Mouse (Mus musculus) ovary, postnatal 36 days (tissue): ENCODE data around the gene Gm10272.
"Not testable (repeated sequence)": the region's sequence is repeated elsewhere in the genome, so short reads cannot be mapped to it uniquely, and the experiment has no call there.

ENCODE experiments used
- DNase-seq: peaks from one replicate; pipeline ENCODE4 v3.0.0; 2022; ENCODE audit warnings: low spot score, mixed read lengths

Gene Gm10272

DNA sequence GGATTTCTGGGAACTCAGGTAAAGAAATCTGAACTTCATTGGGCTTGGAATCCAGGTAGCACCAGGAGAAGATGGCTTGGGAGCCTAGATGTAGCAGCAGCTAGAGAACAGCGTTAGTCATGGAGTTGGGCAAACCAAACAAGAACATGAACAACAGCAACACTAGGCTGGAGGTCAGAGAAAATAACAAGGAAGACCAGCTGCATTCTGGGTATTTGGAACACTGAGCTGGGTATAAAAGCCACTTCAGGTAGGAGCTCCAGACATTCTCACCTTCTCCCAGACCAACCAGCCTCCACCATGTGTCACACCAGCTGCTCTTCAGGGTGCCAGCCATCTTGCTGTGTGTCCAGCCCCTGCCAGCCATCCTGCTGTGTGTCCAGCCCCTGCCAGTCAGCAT is at the start of gene Gm10272:
Gene Gm10272 (plus strand): TSS at position 301 of the 400 bp plus-strand sequence.
- DNase-seq: no peak

DNA sequence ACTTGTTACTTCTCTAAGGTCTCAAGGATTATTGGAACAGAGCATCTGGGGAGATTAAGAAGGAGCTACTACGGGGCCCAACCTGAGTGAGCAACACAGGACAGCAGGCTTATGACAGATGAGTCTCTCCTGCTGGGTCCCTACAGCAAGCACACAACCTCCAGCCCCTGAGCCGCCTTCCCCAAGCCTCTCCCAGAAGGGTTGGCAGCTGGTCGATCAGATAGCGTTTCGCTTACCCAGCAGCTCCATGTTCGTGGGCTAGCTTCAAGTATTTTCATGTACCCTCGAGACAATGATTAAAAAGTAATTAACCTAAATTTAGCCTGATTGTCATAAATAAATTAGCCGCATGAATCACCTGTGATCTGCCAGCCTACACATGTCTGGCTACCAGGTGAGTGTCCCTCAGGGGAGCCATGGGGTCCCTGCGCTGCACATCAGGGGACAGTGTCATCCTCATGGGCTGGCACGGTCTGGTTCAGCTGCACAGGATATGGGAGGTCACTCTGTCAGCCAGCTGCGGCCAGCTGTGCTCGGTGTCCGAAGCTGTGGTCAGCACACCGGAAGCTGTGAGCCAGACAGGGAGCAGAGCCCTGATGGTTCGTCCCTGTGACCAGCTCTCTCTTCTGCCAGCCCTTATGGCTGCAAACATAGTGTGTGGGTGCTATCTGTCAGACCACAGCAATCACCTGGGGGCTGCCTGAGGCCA is 48.0 kb upstream of the Gm10272 start:
- DNase-seq: no peak

DNA sequence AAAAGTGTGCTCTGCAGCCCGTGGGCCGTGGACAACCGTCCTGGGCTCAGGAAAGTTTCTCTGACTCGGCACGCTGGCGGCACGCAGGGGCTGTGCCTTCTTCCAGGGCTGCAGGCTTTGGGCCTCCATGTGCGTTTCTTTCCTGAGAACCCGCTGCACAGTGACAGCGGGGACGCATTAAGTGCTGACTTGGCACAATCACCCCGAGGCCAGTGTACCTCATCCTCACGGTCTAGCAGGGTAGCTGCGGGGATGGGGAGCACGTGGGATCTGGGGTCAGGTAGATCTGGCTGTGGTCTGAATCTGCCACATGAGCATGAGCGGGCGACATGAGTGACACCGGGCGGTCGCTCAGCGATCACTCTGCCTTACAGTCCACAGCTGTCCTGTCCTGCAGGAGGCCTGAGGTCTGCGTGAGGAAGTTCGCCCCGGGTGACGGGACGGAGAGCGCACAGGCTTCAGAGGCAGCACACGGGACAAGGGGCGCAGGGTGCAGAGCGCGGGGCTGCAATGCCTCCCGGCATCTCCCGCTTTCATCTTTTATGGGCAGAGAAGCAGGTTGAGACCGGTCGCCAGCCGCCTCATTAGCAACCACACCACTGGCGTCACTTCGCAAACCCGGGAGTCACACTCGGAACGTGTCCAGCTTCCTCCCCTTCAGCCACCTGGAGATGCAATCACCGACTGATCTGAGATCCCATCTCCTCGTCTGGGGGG is 42.3 kb upstream of the Gm10272 start:
- DNase-seq: no peak

DNA sequence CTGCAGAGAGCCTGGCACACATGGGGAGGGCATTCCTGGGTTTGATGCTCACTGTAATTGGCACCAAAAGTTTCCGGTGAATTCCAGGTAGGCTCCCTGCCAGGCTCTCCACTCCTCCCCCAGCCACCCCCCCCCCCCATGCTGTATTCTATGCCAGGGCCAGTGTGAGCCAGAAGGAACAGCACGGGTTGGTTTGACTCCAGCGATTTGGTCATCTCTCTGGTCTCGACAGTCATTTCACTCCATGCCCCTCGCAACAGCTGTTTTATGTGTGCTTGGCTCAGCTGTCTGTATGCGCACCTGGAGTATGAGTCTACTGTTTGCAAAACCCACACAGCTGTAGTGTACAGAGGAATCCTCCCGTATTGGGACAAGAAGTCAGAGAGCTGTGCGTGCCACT is 40.1 kb upstream of the Gm10272 start:
- DNase-seq: no peak

DNA sequence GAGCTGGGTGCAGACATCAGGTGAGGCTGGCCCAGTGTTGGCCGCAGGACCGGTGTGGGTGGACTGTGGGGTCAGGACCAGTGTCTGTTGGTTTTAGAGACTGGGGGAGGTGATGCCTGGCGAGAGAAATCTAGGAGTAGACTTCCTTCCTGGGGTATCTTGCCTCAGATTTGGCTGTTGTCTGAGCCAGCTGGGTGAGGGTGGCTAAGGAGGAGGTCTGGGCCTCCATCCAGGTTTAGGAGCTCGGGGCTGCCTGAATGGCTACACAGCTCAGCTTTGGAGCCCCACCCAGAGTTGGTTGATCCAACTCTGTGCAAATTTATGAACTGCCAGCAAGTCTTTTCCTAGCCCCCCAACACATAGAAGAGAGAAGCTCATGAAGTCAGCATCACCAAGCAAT is 39.0 kb upstream of the Gm10272 start:
- no peak for DNase-seq

DNA sequence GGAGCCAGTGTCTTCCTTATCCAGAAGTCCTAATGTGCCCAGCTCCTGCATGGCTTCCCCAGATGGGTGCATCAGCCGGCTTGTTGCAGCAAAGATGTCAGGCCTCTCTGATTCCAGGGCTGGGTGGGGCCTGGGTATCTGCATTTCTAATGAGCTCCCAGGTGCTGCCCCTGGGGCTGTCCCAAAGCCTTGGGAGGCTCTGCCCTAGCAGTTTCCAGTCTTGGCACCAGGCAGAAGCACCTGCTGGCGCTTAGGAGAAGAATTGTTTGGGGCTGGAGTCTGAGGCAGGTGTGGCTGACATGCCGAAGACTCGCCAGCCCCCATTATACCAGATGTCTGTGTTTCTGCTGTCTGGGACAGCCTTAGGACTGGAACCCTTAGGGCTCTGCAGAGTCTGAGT is 35.7 kb upstream of the Gm10272 start:
- DNase-seq: no peak

DNA sequence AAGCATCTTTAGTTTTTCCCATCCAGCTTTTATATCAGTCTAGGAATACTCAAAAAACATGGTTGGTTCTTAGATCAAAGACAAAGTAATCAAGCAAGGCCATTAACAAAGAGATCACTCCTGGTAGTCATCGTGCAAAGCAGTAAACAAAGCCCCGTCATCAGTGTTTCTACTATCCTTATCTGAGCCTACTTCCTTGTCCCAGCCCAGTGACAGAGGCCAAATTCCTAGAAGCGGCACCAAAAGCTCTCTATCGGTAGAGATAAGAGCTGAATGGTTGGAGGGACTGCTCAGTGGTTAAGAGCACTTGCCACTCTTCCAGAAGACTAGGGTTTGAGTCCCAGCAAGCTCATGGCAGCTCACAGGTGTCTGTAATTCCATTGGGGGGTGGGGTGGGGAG is 34.9 kb upstream of the Gm10272 start:
- DNase-seq: no peak

DNA sequence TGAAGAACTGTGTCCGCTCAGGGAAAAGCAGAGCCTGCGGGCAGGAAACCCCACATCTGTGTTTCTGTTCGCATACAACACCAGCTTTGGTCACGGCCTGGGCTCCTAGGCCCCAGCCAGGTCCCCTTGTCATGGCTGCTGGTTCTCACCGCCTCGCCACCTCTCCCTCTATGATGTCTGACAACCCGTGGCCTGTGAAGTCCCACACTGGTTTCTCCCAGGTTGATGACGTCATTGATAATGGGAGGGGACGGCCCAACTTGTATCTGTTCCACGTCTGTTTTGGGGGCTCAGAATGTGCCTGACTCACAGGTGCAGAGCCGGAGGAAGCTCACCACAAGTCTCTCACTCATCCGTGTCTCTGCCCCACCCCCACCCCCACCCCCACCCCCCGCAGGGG is 32.7 kb upstream of the Gm10272 start:
- DNase-seq: no peak

DNA sequence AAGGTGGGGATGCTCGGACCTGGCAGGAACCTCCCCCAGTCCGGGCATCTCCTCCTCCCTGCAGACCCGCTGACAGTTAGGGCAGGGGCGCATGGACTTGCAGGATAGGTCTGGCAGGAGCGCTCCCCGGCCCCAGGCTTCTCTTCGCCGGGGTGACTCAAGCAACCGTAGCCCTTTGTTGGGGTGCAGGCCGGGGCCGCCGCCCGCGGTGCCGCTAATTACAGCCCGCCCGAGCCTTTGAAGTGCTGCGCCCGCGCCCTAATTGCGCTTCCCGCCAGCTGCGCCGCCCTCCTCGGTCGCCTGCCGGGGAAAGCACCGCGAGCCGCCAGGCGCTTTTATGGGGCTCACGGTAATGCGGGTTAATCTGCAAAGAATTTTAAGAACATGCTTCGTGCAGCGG is 28.9 kb upstream of the Gm10272 start:
- no peak for DNase-seq

DNA sequence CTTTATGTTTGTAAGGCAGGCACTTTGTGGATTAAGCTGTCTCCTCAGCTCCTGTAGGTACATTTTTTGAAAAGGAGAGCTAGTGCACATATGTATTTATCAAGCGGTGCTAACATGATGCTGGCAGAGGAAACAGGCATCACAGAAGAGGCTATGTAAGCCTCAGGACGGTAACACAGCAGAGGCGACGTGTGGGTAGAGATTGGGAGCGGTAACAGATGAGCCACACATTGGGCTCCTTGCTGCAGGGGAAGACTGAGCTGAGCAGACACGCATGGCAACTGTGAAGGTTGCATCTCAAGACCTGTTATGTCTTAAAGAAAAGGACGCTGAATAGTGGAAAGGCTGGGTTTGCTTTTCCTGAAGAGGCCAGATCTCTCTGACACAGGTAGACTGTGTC is 23.4 kb upstream of the Gm10272 start:
- no peak for DNase-seq

DNA sequence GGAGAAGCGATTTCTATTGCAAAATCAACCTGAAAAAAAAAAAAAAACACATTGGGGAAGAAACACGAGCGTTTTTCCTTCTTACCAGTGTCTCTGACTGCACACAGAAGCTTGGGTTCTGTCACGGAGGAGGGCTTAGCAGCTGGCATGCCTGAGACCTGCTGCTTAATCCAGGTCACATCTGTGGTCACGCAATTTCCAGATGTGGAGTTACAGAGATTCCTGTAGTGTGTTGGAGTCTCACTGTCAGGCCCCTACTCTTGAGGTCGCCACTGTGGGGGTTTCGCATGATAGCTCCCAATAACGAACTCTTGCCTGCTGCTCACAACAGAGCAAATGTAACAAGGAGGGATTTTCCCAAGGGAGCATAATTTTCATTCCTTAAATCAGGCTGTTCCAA is 22.2 kb upstream of the Gm10272 start:
- no peak for DNase-seq

DNA sequence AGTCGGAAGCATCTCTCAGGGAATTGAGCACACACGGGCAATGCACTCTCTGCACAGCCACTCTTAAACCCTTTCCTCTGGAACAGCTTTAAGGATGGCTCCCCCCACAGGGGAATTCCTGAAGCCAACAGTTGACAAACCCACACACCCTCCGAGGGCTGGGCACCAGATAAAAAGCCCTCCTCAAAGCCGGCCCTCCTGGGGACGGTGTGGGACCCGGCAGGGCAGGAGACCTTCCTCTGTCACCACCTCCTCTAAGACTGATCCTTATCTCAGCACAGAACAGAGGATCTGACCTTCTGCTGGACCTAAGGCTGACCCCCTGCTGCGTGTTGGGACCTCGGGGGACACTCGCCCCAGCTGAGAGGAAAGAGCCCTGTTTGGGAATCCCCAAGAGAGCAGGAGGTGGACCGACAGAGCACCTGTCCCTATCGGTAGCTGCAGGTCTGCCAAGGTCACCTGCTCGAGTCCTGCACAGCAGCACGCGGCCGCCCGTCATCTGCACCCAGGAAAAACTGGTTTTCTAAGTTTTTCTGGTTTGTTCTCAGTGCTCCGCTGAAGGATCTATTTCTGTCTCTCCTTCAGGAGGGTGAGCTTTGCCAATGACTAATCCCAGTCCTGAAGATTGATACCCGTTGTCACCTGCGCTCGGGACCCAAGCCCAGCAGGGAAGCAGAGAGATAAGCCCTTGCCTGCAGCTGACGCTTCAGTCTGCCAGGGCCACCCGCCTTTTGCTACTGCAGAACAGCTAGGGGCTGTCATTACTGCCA is 20.3 kb upstream of the Gm10272 start, which contains the start of gene Tspear:
Gene Tspear (plus strand): TSS at position 675 of the 770 bp plus-strand sequence.
- no peak for DNase-seq

DNA sequence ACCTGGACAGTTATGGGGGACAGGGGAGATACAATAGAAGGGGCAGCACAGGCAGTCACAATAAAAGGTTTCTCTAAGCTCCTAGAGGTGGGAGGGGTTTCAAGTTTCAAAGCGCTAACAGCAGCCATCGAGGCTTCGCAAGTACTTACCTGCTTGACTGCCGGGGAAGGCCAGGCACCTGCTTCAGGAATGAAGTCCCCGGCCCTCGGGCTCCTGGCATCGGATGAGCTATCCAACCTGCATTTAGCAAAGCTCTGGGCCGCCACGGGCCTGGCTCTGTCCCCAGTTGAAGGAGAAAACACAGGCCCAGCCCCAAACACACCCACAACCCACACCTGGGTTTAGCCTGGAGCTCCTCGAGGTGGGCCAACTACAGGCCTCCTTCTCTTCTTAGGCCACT is 19.4 kb upstream of the Gm10272 start:
- no peak for DNase-seq

DNA sequence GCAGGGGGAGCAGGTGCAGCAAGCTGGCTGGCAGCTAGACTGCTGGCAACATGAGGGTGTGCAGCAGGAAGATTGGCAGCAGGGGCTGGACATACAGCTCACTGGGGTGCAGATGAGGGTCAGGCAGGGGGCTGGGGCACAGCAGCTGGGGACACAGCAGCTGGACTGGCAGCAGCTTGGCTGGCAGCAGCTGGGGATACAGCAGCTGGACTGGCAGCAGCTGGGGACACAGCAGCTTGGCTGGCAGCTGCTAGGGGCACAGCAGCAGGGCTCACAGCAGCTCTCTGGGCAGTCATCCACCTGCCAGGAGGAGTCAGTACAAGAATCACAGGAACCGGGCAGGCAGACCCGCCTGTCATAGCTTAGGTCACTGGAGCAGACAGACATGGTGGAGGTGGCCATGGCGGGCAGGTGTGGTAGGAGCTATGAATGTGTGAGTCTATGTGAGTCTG is 16.0 kb upstream of the Gm10272 start, which contains the start of gene Gm19402:
Gene Gm19402 (minus strand): TSS at position 402 of the 452 bp plus-strand sequence.
- not testable (repeated sequence) for DNase-seq

DNA sequence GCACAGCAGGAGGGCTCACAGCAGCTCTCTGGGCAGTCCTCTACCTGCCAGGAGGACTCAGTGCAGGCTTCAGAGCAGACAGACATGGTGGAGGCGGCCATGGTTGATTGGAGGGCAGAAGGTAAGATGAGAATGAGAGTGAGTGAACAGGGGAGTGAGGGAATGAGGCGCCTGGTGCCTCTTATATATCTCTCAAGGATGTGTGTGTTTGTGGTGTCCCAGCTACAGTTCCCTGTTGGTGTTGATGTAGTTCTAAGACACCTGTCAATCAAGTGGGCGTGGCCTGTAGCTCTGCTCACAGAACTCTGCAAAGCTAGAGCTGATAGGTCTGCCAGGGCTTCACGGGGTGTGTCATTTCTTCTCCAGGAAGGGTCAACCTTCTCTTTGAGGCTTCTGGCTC is 9.3 kb upstream of the Gm10272 start, which contains the start of gene Gm9508:
Gene Gm9508 (minus strand): TSS at position 101 of the 400 bp plus-strand sequence.
- no peak for DNase-seq

DNA sequence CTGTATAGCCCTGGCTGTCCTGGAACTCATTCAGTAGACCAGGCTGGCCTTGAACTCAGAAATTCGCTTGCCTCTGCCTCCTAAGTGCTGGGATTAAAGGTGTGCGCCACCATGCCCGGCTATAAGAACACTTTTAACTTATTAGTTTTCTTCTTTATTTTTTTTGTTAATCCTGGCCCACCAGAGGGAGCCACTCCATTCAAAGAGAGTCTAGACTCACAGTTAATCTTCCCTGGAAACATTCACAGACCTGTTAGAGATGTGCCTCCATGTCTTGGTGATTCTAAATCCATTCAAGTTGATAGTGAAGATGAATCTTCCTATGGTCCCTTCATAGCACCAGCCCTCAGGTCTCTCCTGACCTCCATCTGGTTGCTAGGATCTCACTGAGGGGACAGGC is 3.4 kb downstream of the Gm10272 start:
- DNase-seq: no peak

DNA sequence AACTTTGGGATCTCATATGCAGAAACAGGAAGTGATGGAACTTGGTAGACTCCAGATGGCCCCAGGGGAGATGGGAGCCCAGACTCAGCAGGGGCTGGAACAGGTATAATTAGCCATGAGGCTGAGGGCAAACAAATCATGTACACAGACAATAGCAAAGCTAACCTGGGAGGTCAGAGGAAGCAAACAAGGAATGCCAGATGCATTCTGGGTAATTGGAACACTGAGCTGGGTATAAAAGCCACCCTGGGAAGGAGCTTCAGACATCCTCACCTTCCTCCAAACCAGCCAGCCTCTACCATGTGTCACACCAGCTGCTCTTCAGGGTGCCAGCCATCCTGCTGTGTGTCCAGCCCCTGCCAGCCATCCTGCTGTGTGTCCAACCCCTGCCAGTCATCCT is 4.7 kb downstream of the Gm10272 start, which contains the start of gene Gm10024:
Gene Gm10024 (plus strand): TSS at position 301 of the 400 bp plus-strand sequence.
- not testable (repeated sequence) for DNase-seq

DNA sequence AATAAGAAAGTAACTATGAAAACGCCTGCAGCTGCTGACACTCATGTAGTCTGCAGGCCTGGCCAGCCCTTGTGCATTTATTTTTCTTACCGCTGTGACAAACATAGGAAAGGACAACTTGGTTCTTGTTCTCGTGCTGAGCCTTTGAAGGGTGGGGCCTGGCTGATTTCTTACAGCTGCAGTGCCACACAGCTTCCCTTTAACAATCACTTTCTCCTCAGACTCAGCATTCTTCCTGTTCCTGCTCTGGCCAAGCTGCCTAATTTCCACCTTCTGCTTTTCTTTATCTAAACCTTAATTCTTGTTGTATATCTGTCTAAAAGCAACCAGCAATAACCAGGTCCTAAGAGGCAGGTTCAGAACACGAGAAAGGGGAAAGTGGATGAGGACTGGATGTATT is 7.3 kb downstream of the Gm10272 start:
- DNase-seq: no peak

DNA sequence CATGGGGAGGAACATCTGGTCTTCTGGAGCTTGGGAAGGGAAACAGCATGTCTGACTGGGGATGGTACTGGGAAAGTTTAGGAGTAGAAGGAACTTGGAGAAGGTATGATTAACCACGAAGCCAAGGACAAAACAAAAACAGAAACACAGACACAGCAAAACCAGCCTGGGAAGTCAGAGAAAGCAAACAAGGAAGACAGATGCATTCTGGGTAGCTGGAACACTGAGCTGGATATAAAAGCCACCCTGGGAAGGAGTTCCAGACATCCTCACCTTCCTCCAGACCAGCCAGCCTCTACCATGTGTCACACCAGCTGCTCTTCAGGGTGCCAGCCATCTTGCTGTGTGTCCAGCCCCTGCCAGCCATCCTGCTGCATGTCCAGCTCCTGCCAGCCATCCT is 9.1 kb downstream of the Gm10272 start, which contains the start of gene Gm10142:
Gene Gm10142 (plus strand): TSS at position 301 of the 400 bp plus-strand sequence.
- no peak for DNase-seq

DNA sequence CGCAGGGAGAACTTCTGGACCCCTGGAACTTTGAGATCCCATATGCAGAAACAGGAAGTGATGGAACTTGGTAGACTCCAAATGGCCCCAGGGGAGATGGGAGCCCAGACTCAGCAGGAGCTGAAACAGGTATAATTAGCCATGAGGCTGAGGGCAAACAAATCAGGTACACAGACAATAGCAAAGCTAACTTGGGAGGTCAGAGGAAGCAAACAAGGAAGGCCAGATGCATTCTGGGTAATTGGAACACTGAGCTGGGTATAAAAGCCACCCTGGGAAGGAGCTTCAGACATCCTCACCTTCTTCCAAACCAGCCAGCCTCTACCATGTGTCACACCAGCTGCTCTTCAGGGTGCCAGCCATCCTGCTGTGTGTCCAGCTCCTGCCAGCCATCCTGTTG is 13.9 kb downstream of the Gm10272 start, which contains the start of gene Krtap12-1:
Gene Krtap12-1 (plus strand): TSS at position 301 of the 400 bp plus-strand sequence.
- DNase-seq: not testable (repeated sequence)

DNA sequence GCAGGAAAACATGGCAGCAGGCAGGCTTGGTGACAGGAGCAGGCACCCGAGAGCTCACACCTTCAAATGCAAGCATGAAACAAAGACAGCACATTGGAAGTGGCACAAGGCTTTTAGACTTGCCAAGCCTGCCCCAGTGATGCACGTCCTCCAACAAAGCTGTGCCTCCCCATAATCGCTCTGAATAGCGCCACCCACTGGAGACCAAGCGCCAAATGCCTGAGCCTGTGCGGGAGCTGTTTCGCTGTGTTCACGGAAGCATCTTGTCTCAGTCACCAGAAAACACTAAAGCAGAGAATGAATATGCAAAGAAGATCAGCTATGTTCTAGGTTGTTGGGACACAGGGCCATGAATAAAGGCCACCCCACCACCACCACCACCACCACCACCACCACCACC is 18.4 kb downstream of the Gm10272 start:
- no peak for DNase-seq

DNA sequence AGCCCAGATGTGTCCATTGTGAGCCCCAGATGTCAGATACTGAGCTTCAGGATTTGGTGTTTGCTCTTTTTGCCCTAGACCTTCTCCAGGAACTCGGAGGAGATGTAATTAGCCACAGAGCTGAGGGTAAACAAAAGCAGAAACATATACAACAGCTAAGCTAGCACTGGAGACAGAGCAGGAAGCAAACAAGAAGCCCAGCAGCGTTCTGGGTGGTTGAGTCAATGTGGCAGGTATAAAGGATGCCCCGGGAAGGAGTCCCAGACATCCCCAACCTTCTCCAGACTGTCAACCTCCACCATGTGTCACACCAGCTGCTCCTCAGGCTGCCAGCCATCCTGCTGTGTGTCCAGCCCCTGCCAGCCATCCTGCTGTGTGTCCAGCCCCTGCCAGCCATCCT is 19.8 kb downstream of the Gm10272 start, which contains the start of gene Gm10100:
Gene Gm10100 (plus strand): TSS at position 301 of the 400 bp plus-strand sequence.
- no peak for DNase-seq
